Mouse (Mus musculus) G1E (cell line): ENCODE measurements around the gene Donson.

Experiments used
- CTCF ChIP-seq: IDR thresholded peaks from 2 replicates; pipeline ENCODE4 v1.5.1; 2012; ENCODE audit warnings: low read depth, low read length, inconsistent platforms, mixed read lengths
- GATA1 ChIP-seq: IDR thresholded peaks from 2 replicates; pipeline ENCODE4 v1.6.1; 2012; ENCODE audit warnings: borderline replicate concordance, low read length, inconsistent platforms, mixed read lengths
- POLR2AphosphoS5 ChIP-seq: IDR thresholded peaks from 2 replicates; pipeline ENCODE4 v1.6.1; 2012; ENCODE audit warnings: low read depth, low read length, inconsistent platforms; ENCODE audit not compliant: insufficient replicate concordance
- TAL1 ChIP-seq: conservative IDR thresholded peaks from 2 replicates; pipeline ENCODE4 v1.6.1; 2012; ENCODE audit warnings: low read depth, low read length, inconsistent platforms, mixed read lengths

DNA sequence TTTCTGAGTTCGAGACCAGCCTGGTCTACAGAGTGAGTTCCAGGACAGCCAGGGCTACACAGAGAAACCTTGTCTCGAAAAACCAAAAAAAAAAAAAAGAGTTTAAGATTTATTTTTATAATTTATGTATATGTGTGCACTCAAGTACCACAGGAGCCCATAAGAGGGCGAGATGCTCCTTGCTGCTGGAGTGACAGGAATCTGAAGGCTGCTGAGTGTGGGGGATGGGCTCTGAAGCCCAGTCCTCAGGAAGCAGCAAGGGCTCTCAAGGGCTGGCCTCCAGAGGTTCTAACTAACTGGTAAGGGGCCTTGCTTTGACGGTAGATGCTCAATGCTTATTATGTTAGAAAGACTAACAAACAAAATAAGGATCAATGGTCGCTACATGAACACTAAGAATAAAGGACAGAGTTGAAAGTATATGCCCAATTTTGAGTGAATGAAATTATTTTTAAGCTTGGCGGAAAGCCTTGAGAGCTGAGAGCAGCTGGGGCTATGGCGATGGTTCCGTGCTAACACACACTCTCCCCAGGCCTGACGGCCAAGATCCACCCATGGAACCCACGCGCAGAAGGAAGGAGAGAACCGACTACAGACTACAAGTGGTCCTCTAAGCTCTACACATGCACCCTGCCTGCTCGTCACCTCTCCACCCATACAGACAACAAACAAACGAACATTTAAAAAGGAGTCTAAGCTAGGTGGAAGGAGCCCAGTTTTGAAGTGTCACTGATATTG, 16.2 kb upstream of the Donson start:
- TF ChIP-seq TAL1 (no peak), CTCF (no peak), POLR2AphosphoS5 (no peak), GATA1 (no peak)
